Mouse (Mus musculus) spleen, adult 2 months (tissue): ENCODE measurements around the gene Ankrd44.

ENCODE experiments used
- CTCF ChIP-seq: fragments of 200-500 bp; IDR thresholded peaks from 2 replicates; pipeline ENCODE4 v1.5.1; 2011; ENCODE audit warnings: mild to moderate bottlenecking, inconsistent platforms; ENCODE audit not compliant: insufficient read depth, insufficient read length, insufficient replicate concordance; ENCODE audit errors: extremely low read depth
- POLR2A ChIP-seq: fragments of 200-500 bp; IDR thresholded peaks from 2 replicates; pipeline ENCODE4 v1.6.1; 2011; ENCODE audit warnings: low read depth, low read length, inconsistent platforms

DNA sequence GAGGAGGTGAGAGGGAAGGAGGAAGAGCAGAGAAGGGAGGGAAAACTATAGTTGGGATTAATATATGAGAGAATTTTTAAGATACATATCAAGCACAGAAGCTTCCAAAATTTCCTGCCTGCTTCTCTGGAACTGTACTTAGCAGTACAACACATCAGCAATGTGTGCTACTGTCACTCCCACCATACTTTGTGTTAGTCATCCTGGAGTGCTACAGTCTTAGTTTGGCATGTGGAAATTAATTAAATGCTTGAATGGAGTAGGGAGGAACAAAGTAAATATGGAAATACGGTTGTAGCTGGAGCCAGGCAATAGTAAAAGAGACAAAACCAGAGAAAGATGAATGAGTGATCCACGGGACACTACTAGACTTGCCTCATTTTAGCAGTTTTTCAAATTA is 330.0 kb downstream of the Ankrd44 start:
- TF ChIP-seq CTCF (no peak), POLR2A (no peak)
